Mouse (Mus musculus): ENCODE measurements at regions not wholly inside any gene's neighbourhood (a gene's known extent, or its start where the extent isn't known, plus 50 kb on each side); places are given as distances from the start of the nearest gene placed in this dataset.

DNA sequence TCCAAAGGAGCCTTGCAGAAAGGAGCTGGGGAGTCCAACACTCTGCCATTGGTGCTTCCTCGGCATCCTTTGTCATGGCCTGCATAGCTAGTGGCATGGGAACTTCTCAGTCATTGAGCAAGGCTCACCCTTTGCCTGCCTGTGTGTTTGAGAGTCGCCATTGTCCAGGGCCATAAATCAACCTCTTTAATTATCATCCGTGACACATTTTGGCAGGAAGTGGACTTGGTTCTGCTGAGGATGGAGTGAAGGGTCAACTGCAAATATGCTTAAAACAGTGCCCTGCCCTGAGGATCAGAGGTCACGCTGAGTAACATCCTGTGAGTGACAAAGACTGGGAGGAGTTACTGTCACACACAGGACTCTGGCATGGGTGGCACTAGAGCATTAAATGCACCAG lies 151.2 kb downstream of the Chst1 start:
- DNase-seq (ENCODE audit: low spot score in 2 of 2), result no peak

- DNase-seq (ENCODE audit: low spot score in 2 of 2), result no peak
Observed at GRCm38 (mm10) chr2:92751256-92751655, 151.7 kb downstream of the Chst1 start.

GRCm38 (mm10) chr2:92752156-92752555 lies 152.6 kb downstream of the Chst1 start:
- no peak for DNase-seq (ENCODE audit: low spot score in 2 of 2)

- no peak for DNase-seq (ENCODE audit: low spot score in 2 of 2)
Observed at GRCm38 (mm10) chr2:92752794-92753193, 153.3 kb downstream of the Chst1 start.

GRCm38 (mm10) chr2:92754505-92755280 lies 155.2 kb downstream of the Chst1 start:
- DNase-seq (ENCODE audit: low spot score in 2 of 2), result no peak

DNA sequence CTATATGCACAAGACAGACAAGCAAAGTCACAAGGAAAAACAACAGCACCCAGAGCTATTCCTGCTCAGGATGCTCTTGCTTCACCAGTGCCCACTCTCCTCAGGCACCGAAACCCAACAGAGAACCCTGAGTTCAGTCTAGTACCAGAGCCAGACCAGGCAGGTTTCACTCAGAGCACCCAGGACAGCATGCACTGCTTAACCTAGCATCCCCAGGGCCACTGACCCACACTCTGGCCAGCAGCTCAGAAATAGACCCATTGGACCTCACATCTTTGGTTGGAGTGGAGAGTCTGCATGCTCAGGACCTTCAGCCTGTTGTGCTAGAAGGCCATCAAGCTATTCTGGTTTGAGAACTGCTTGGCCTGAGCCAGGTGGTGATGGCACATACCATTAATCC lies 157.0 kb downstream of the Chst1 start:
- no peak for DNase-seq (ENCODE audit: low spot score in 2 of 2)

- DNase-seq (ENCODE audit: low spot score in 2 of 2), result no peak
Observed at GRCm38 (mm10) chr2:92758775-92759174, 156.1 kb upstream of the Syt13 start.

DNA sequence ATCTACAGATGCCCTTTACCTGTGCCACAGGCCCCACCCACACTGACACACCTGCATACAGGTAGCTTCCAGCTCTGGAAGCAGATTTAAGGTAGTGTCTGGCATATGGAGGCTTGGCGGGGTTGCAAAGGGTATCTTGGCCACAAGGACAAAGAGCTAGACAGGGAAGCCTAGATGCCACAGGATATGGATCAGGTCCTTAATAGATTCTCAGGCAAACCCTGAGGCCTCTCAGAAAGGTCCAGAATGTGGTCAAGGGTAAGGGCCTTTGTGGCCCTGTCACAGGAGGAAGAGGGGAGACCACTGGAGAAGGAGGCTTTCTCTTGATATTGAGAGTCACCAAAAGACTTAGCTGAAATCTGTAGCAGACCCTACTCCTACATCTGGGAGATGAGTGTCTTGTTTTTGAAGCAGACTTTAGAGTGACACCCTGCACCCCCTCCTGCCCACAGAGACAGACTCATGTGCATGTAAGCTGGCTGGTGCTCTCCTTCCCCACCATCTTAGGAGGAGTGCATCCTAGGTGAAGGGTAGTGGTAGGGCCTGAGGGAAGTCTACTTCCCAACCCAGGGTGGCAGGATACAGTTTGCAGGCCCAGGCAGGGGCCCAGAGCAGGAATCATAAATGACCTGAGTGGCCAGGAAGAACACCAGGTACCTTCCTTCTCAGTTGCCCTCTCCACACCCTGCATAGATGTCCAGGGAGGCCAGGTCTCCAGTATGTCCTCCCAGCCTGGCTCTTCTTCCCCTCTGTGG lies 150.8 kb upstream of the Syt13 start:
- no peak for DNase-seq (ENCODE audit: low spot score in 2 of 2)

DNA sequence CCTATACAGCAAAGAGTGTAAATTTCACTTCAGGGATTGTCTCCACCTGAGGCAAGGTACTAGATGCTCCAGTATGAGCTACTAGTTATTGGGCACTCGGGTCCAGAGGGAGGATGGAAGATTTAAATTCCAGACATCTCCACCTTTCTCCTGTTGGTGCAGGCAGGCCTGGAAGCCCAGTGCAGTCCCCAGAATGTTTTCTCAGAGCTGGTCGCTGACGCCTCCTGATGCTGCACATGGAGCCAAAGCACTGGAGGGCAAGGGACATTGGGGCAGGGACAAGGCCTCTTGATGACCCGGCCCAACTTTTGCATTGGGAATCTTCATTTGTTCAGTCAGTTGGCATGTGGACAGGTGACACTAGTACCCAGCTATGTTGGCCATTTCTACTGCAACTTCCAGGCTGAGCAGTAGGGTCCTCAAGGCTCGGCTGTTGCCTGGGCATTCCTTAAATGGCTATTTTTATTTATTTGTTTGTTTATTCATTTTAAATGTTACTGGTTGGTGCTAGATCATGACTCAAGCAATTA lies 147.4 kb upstream of the Syt13 start:
- DNase-seq (ENCODE audit: low spot score in 2 of 2), result no peak

GRCm38 (mm10) chr2:92768088-92768487 lies 146.8 kb upstream of the Syt13 start:
- DNase-seq (ENCODE audit: low spot score in 2 of 2), result no peak

DNA sequence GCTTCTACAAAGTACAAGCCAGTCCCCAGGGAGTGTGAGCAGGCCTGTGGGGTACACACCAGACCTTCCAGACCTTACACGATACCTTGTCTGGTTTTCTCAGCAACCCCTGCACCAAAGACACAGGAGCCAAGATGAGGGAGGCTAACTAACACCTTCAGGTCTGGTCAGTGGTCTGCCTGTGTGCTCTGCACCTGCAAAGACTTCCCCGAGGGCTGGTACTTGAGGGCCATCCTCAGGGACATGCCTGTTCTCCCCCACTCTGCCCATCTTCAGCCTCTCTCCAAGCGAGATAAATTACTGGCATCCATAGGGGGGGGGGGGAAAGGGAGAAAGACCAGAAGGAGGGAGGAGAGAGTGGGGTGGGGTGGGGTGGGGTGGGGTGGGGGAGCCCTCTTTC lies 145.8 kb upstream of the Syt13 start:
- no peak for DNase-seq (ENCODE audit: low spot score in 2 of 2)

GRCm38 (mm10) chr2:92770098-92770497 lies 144.8 kb upstream of the Syt13 start:
- no peak for DNase-seq (ENCODE audit: low spot score in 2 of 2)

DNA sequence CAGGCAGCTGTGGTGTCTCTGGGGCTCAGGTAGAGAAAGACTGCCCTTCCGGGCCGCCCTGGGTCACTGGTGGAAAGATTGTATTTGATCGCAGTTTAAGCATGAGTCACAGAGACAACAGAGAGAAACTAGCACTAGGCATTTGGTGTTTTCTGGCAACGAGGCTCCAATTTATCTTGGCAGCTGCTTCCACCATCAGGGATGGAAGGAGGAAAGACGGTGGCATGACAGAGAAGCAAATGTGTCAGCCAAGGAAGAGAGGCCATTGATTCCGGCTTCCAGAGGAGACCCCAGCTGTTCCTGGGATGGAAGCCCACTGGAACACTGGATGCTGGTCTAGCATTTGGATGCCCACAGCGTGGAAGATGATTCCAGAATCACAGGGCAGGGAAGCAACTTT lies 142.3 kb upstream of the Syt13 start:
- DNase-seq (ENCODE audit: low spot score in 2 of 2), result peak in 1 of 2 experiments; percentile 27

DNA sequence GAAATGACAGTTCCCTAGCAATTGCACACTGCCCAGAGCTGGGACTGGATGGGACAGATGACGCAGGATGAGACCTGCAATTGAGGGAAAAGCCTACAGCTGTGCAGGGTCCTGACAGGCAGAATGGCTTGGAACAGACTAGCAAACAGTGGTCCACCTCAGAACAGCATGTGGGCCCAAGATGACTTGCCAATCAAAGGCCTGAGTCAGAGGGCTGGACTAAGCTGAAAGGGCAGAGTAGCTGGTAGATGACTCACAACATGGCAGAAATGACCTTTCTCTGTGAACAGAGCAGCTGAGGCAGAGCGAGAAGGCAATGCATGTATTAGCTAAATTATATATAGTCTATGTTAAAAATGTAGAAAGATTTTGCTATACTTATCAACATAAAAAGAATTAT lies 138.4 kb upstream of the Syt13 start:
- no peak for DNase-seq (ENCODE audit: low spot score in 2 of 2)

- no peak for DNase-seq (ENCODE audit: low spot score in 2 of 2)
Observed at GRCm38 (mm10) chr2:92779101-92779500, 135.8 kb upstream of the Syt13 start.

DNA sequence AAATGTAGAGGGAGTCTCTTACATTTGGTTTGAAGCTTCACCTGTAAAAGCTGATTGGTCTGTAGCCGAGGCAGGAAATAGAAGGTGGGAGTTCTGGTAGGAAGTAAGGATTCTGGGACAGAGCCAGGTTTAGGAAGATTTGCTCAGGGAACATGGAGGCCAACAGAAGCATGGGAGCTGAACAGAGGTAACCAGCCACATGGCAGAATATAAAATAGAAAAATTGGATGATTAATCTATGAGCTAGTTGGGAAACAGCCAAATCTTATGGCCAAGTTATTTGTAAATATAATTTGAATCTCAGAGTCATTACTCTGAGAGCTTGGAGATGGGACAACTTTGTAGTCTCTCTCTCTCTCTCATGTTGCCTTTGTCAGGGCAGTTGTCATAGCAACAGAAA lies 134.9 kb upstream of the Syt13 start:
- DNase-seq (ENCODE audit: low spot score in 2 of 2), result no peak

GRCm38 (mm10) chr2:92781451-92781850 lies 133.4 kb upstream of the Syt13 start:
- DNase-seq (ENCODE audit: low spot score in 2 of 2), result no peak

DNA sequence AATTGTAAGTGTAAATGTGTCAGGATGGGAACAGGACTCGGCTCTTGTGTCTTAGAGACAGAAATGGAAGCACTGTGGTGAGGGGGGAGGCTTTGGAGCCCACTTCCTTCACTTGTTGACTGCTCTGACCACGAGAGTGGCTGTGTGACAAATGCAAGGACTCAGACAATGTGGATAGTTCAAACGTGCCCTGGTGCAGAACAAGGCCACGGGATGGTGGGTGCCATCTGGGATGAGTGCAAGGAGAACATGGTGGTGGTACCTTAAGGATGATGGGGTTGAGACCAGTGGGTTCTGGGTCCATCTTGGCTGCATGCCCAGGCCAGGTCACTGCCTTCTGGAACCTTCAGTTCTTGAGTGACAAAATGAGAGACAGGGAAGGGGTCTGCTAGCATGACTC lies 132.3 kb upstream of the Syt13 start:
- DNase-seq (ENCODE audit: low spot score in 2 of 2), result no peak

- DNase-seq (ENCODE audit: low spot score in 2 of 2), result no peak
Observed at GRCm38 (mm10) chr2:92784916-92785315, 130.0 kb upstream of the Syt13 start.

GRCm38 (mm10) chr2:92787925-92788410 lies 126.9 kb upstream of the Syt13 start:
- no peak for DNase-seq (ENCODE audit: low spot score in 2 of 2)

DNA sequence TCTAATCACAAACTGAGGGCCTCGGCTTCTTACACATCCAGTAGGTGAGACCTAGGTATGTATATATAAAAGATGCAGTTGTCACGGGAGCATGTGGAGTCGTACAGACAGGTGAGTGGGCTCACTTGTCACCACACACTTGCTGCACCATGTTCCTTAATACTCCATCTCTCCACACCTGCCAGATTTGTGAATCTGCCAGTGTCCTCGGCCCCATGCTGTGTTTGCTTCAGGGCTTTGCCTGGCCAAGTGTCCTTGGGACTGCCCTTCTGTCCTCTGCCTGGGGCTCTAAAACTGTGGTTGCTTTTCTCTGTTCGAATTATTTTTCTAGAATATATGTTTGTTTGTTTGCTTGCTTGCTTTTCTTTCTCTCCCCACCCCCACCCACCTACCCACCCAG lies 126.0 kb upstream of the Syt13 start:
- DNase-seq (ENCODE audit: low spot score in 2 of 2), result no peak

DNA sequence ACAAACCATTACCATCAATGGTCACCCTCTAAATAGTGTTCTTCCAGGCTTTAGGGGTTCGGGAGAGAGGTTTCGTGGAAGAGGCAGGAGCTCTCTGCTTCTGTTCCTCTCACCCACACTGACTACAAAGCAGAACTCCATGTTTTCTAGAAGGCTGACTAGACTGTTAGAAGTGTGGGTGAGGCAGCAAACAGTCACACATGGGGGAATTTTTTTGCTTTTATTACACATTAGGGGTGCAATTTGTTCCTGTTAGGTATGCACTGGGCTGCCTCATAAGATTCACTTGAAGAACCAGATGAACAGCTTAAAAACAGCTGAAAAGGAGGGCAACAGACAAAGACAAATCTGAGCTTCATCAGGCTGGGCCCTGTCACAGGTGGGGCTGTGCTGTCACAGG lies 124.5 kb upstream of the Syt13 start:
- DNase-seq (ENCODE audit: low spot score in 2 of 2), result no peak

GRCm38 (mm10) chr2:92799770-92800169 lies 115.1 kb upstream of the Syt13 start:
- no peak for DNase-seq (ENCODE audit: low spot score in 2 of 2)

All from left cerebral cortex, adult 8-10 months (tissue).